Mouse (Mus musculus): ENCODE results near the gene Ndrg3. TPM values are rescaled to one million over a fixed set of nuclear protein-coding genes. Genes with fewer than 3 reads are reported as not detected.
"Not testable (repeated sequence)": the region's sequence is repeated elsewhere in the genome, so short reads cannot be mapped to it uniquely, and the experiment has no call there.

Gene Ndrg3
- polyA plus RNA-seq, 1 experiment from 2014 or later: 50.5 TPM

DNA sequence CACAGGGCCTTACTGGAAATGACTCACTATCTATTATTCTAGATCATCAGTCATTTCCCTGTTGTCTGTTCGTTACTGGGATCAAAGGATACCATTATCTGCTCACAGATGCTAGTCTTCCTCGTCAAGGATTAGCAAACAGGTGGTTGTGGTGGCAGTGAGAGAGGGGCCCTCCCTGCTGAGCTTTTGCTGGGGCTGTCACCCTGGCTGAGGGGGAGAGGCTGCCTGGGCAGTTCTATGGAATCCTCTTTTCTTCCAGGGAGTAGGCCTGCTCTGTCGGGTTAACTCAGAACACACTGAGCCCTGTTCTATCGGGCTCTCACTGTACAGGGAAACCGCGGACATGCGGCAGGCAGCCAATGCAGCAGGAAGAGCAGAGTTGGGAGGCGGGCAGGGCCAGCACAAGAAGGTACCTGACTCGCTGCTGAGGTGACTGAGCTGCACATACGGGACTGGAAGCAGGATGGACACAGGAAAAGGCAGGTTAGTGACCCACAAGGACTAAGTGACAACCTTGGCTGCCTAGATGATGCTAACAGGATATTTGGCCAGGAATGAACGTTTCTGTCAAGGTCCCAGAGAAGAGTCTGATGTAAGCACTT, 62.2 kb downstream of the Ndrg3 start:
- H3K9ac ChIP-seq: no peak overlapping the region
- peaks cover 6% of the 10 kb centered on the region; the same call in 1 of the 2 replicates for H3K4me1 ChIP-seq
- H3K36me3 ChIP-seq (replicated peaks): peaks cover 11% of the 10 kb centered on the region
- no peak overlapping the region for H3K4me3 ChIP-seq (replicated peaks)
- WGBS: 60% methylated on average over 11 of the region's 11 CpGs
- no peaks in the 10 kb centered on the region for H3K27me3 ChIP-seq
- H3K9me3 ChIP-seq: no peaks in the 10 kb centered on the region
- no peak overlapping the region for H3K4me2 ChIP-seq
- no peak overlapping the region for H3K27ac ChIP-seq
- ATAC-seq (ENCODE audit: low FRiP score): no peak

DNA sequence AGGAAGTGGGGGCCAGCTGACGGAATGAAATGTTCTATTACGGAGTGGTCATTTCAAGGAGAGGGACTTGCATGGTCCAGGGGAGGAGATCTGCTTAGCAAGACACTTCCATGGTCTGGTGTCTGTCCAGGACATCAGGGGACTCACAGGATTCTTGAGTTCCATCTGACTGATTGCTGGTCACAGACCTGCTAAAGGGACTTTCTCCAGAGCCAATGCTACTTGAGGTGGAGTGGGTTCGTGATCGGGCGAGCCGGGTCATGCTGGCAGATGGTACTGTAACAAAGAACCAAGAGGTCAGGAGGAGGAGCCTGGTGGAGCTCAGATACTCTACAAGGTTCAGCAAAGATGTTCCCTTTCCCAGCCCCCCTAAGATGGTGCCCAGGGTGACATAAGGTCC, 63.2 kb downstream of the Ndrg3 start:
- 97% methylated on average over 6 of the region's 6 CpGs for WGBS
- Histone ChIP-seq H3K36me3 (replicated peaks) (peaks cover 11% of the 10 kb centered on the region), H3K9ac (no peak overlapping the region), H3K4me2 (no peak overlapping the region), H3K27me3 (no peaks in the 10 kb centered on the region), H3K27ac (no peak overlapping the region), H3K4me1 (peaks cover 6% of the 10 kb centered on the region; the same call in 1 of the 2 replicates), H3K9me3 (no peaks in the 10 kb centered on the region), H3K4me3 (replicated peaks) (no peak overlapping the region)
- no peak for ATAC-seq (ENCODE audit: low FRiP score)

DNA sequence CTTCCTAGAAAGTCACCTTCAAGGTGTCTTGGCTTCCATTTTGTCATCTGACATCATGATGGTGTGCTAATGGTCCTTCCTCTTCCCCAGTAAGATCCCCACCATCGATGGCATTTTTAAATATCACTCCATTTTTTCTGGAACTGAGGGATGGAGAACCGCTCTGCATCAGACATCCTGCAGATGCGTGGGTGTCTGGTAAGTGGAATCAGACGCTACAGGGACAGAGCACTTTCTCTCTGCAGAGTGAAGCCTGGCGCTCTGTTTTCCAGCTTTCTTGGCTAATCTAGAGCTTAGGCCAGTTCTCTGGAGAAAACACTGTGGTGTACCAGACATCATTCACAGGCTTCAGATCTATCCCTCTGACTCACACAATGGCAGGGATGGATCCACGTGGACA, 64.2 kb downstream of the Ndrg3 start:
- H3K9ac ChIP-seq: no peak overlapping the region
- 92% methylated on average over 6 of the region's 6 CpGs for WGBS
- H3K4me3 ChIP-seq (replicated peaks): no peak overlapping the region
- ATAC-seq (ENCODE audit: low FRiP score): no peak
- H3K36me3 ChIP-seq (replicated peaks): peaks cover 11% of the 10 kb centered on the region
- H3K27me3 ChIP-seq: no peaks in the 10 kb centered on the region
- no peak overlapping the region for H3K4me2 ChIP-seq
- no peak overlapping the region for H3K27ac ChIP-seq
- peaks cover 6% of the 10 kb centered on the region; the same call in 1 of the 2 replicates for H3K4me1 ChIP-seq
- H3K9me3 ChIP-seq: no peaks in the 10 kb centered on the region

DNA sequence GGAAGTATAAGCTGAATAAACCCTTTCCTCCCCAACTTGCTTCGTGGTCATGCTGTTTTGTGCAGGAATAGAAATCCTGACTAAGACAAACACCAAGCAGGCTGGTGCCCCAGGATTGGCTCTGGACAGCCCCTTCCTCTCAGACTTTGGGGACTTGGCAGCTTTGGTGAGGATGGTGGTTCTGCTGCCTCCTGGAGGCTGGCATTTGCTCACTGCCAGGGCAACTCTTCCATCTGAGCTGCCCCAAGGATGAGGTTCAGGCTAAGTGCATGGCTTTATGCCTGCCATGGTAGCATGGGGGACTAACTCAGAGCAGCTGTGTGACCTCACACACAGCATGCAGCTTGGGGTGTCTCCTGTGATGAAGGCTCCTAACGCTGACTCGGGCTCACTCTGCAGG, 66.2 kb downstream of the Ndrg3 start:
- H3K27ac ChIP-seq; H3K9me3 ChIP-seq; H3K4me2 ChIP-seq; H3K4me3 ChIP-seq (replicated peaks); ATAC-seq (ENCODE audit: low FRiP score); H3K27me3 ChIP-seq; H3K4me1 ChIP-seq; H3K9ac ChIP-seq: not testable (repeated sequence)
- WGBS: 83% methylated on average over 3 of the region's 3 CpGs
- H3K36me3 ChIP-seq (replicated peaks): peaks cover 10% of the 10 kb centered on the region

DNA sequence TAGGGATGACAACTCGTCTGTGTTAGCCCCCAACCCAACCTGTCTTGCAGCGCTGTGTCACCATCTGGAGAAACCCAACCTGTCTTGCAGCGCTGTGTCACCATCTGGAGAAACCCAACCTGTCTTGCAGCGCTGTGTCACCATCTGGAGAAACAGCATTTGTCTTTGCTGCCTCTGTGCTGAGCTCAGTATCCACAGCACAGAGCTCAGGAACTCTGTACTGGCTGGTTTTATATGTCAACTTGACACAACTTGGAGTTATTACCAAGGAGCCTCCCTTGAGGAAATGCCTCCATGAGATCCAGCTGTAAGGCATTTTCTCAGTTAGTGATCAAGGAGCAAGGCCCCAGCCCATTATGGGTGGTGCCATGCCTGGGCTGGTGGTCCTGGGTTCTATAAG, 66.8 kb downstream of the Ndrg3 start:
- ATAC-seq (ENCODE audit: low FRiP score); H3K36me3 ChIP-seq (replicated peaks); H3K9me3 ChIP-seq; H3K4me3 ChIP-seq (replicated peaks); H3K9ac ChIP-seq; H3K4me2 ChIP-seq; H3K4me1 ChIP-seq; H3K27ac ChIP-seq; H3K27me3 ChIP-seq: not testable (repeated sequence)
- 97% methylated on average over 4 of the region's 4 CpGs for WGBS

DNA sequence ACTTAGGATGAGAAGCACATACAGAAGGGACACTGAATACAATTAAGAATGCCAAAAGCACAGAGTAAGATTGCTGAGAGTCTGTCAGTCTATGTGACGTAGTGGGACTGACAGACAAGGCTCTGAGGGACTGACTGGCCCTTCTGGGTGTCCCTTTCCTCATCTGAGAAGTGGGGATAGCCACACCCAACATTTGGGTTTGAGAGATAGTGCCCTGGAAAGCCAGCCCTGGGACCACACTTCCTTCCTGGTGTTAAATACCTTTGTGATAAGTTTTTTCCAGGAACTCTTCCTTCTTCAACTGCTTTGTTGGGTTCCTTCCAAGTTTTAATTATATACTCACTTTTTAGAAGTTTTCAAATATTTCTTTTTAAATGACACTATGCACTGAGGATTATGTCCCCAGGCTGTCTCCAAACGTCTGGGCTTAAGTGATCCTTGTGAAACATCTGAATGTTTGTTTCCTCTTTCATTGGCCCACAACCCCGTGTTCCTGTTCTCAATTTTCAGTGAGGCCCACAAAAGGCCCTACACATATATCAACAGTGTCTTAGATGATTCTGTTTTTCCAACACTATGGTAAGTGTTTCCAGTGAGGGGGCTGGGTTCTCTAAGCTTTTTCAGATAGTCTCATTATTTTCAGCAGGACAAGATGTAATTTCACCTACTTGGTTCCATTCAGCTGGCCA, 67.5 kb downstream of the Ndrg3 start:
- H3K36me3 ChIP-seq (replicated peaks): peaks cover 6% of the 10 kb centered on the region; the same call in 1 of the 2 replicates
- H3K4me3 ChIP-seq (replicated peaks): no peak overlapping the region
- no peaks in the 10 kb centered on the region for H3K27me3 ChIP-seq
- no peaks in the 10 kb centered on the region for H3K9me3 ChIP-seq
- no peak for ATAC-seq (ENCODE audit: low FRiP score)
- H3K4me1 ChIP-seq: peaks cover 6% of the 10 kb centered on the region; the same call in 1 of the 2 replicates
- no peak overlapping the region for H3K27ac ChIP-seq
- H3K4me2 ChIP-seq: no peak overlapping the region
- H3K9ac ChIP-seq: no peak overlapping the region
- WGBS: 69% methylated on average over 3 of the region's 3 CpGs

DNA sequence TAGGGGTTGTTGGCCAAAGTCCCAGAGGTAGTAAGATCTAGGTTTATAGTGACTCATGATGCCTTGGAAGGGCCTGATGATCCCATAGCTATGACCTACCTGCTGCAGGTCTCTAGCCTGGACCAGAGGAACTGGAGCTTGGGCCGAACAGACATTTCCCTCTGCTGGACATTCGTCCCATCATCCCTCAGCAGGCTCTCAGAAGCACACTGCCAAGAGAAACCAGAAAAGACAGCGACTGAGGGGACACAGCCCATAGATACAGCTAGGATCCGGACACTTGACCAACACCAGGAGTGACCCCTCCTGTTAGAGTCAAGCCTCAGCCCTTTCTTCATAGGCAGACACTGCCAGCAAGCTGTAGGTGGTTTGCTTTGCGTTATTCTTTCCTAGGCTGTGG, 68.8 kb downstream of the Ndrg3 start:
- H3K36me3 ChIP-seq (replicated peaks): peaks cover under 1% of the 10 kb centered on the region; the same call in 1 of the 2 replicates
- H3K27me3 ChIP-seq: no peaks in the 10 kb centered on the region
- no peak overlapping the region for H3K9ac ChIP-seq
- H3K9me3 ChIP-seq: no peaks in the 10 kb centered on the region
- no peak overlapping the region for H3K27ac ChIP-seq
- no peak overlapping the region for H3K4me2 ChIP-seq
- H3K4me1 ChIP-seq: peaks cover 6% of the 10 kb centered on the region; the same call in 1 of the 2 replicates
- no peak for ATAC-seq (ENCODE audit: low FRiP score)
- no peak overlapping the region for H3K4me3 ChIP-seq (replicated peaks)
- WGBS: 87% methylated on average over 5 of the region's 5 CpGs

DNA sequence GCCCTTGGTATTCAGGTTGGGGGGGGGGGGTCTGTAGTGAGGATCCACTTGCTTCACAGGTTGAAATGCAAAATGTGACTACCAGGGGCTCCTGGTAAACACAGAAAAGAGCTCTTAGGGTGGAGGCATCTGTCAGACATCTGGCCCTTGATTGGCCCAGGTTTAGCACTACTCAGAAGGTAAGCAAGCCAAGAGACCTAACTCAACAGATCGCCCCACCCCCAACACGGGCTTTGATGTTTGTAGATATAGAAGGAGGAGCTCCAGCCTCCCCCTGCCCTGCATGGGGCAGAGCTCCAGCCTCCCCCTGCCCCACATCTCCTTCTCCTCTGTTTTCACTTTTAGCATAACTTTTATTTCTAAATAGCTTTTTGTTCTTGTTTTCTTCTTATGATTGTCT, 72.1 kb downstream of the Ndrg3 start:
- Histone ChIP-seq H3K4me3 (replicated peaks) (no peak overlapping the region), H3K36me3 (replicated peaks) (no peaks in the 10 kb centered on the region), H3K9me3 (no peaks in the 10 kb centered on the region), H3K27ac (no peak overlapping the region), H3K4me2 (no peak overlapping the region), H3K9ac (no peak overlapping the region), H3K27me3 (no peaks in the 10 kb centered on the region), H3K4me1 (no peaks in the 10 kb centered on the region)
- no peak for ATAC-seq (ENCODE audit: low FRiP score)
- WGBS: 71% methylated on average over 2 of the region's 2 CpGs

DNA sequence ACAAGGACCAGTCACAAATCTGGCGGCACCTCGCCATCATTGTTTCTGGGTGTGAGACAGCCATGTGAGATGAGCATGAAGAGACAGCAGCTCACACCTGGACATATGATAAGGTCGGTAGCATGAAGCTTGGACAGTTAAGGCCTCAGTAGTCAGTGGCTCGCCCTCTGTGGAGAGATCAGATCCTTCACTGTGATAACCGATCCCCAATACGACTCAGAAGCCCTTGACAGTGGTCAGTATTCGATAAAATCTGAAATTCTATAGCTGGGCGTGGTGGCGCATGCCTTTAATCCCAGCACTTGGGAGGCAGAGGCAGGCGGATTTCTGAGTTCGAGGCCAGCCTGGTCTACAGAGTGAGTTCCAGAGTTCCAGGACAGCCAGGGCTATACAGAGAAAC, 72.7 kb downstream of the Ndrg3 start:
- H3K9me3 ChIP-seq; H3K9ac ChIP-seq; H3K4me2 ChIP-seq; H3K4me1 ChIP-seq; ATAC-seq (ENCODE audit: low FRiP score); H3K4me3 ChIP-seq (replicated peaks); H3K36me3 ChIP-seq (replicated peaks); H3K27me3 ChIP-seq; H3K27ac ChIP-seq: not testable (repeated sequence)
- WGBS: 93% methylated on average over 11 of the region's 11 CpGs

DNA sequence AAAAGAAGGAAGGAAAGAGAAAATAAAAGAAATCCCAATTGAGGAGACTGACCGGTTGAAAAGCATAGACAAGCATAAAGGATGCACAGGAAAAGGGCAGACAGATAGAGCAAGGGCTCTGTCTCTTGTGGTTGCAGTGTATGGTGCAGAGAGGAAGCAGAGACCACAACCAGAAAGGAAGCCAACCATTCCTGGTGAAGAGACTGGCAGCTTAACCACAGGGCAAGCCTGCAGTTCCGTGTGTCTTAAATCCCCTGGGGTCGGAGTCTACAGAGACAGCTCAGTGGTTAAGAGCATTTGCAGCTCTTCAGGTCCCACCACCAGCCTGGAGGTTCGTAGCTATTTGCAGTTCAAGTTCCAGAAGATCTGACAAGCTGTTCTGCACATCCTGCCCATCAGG, 73.3 kb downstream of the Ndrg3 start:
- no peaks in the 10 kb centered on the region for H3K9me3 ChIP-seq
- no peak overlapping the region for H3K27ac ChIP-seq
- ATAC-seq (ENCODE audit: low FRiP score): no peak
- H3K36me3 ChIP-seq (replicated peaks): no peaks in the 10 kb centered on the region
- no peak overlapping the region for H3K4me3 ChIP-seq (replicated peaks)
- 77% methylated on average over 4 of the region's 4 CpGs for WGBS
- H3K9ac ChIP-seq: no peak overlapping the region
- no peak overlapping the region for H3K4me2 ChIP-seq
- H3K27me3 ChIP-seq: no peaks in the 10 kb centered on the region
- H3K4me1 ChIP-seq: no peaks in the 10 kb centered on the region

DNA sequence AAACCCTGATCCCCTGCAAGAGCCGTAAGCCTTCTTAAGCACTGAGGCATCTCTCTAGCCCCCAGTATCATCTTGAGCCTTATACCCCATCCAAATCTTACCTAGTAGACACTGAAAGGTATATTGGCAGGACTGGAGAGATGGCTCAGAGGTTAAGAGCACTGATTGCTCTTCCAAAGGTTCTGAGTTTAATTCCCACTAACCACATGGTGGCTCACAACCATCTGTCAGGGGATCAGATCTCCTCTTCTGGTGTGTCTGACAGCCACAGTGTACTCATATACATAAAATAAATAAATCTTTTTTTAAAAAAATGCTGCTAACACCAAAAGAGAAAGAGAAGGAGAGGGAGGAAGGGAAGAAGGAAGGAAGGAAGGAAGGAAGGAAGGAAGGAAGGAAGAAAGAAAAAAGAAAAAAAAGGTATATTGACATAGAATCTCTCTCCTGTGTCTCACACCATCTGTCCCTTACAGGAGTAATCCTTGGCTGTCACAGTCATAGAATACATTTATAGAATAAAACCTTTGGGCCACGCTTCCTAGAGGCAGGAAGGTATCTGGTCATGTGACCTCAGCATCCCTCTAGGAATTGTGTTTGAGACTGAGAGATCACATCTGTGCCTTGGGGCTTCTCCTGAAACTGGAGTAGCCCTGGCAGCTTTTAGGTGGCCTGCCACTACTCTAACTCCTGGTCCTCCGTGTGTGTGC, 75.3 kb downstream of the Ndrg3 start:
- H3K4me3 ChIP-seq (replicated peaks): no peak overlapping the region
- H3K9ac ChIP-seq: no peak overlapping the region
- no peak overlapping the region for H3K4me2 ChIP-seq
- no peaks in the 10 kb centered on the region for H3K27me3 ChIP-seq
- no peaks in the 10 kb centered on the region for H3K9me3 ChIP-seq
- H3K36me3 ChIP-seq (replicated peaks): no peaks in the 10 kb centered on the region
- H3K27ac ChIP-seq: no peak overlapping the region
- ATAC-seq (ENCODE audit: low FRiP score): no peak
- no peaks in the 10 kb centered on the region; the same call in 1 of the 2 replicates for H3K4me1 ChIP-seq
- 85% methylated on average over 3 of the region's 3 CpGs for WGBS

DNA sequence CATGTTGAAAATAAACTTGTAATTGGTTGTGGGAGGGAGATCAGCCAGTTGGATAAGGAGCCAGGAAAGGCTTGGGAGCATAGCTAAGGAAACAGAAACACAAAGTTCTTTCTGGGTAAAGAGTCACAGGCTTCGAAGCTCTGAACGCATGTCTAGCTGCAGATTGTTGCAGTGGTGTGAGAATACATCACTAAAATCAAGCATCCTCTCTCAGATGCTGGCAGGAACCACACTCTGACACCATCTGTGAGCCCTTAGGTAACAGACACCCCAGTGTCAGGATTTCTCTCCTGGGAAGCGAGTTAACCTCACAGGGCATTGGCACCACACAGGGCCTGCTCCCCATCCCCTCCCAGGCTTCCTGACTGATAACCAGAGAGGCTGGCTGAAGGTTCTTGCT, 76.3 kb downstream of the Ndrg3 start:
- Histone ChIP-seq H3K9me3 (no peaks in the 10 kb centered on the region), H3K27me3 (no peaks in the 10 kb centered on the region), H3K27ac (no peak overlapping the region), H3K4me3 (replicated peaks) (no peak overlapping the region), H3K4me2 (no peak overlapping the region), H3K9ac (no peak overlapping the region), H3K4me1 (no peaks in the 10 kb centered on the region; the same call in 1 of the 2 replicates), H3K36me3 (replicated peaks) (no peaks in the 10 kb centered on the region)
- WGBS: 84% methylated on average over 3 of the region's 3 CpGs
- no peak for ATAC-seq (ENCODE audit: low FRiP score)
